Mouse (Mus musculus): ENCODE results near the gene 0610037L13Rik.

The 0610037L13Rik gene

GRCm38 (mm10) chr4:107910020-107910419, 20.4 kb downstream of the 0610037L13Rik start:
- DNase-seq (ENCODE audit: low read depth, low spot score), result no peak

GRCm38 (mm10) chr4:107920336-107920735, 30.7 kb downstream of the 0610037L13Rik start:
- DNase-seq (ENCODE audit: low read depth, low spot score), result no peak

- no peak for DNase-seq (ENCODE audit: low read depth, low spot score)
These were observed 31.6 kb downstream of the 0610037L13Rik start for GRCm38 (mm10) chr4:107921152-107921695.

GRCm38 (mm10) chr4:107921952-107922351, 32.3 kb downstream of the 0610037L13Rik start:
- no peak for DNase-seq (ENCODE audit: low read depth, low spot score)

GRCm38 (mm10) chr4:107923145-107923802, 33.7 kb downstream of the 0610037L13Rik start, which contains the start of gene Cpt2:
TSS of gene Cpt2 (minus strand) at chr4:107923610.
- DNase-seq (ENCODE audit: low read depth, low spot score), result peak; percentile 55

GRCm38 (mm10) chr4:107923803-107924194, 34.2 kb downstream of the 0610037L13Rik start:
- DNase-seq (ENCODE audit: low read depth, low spot score), result no peak

GRCm38 (mm10) chr4:107928269-107928668, 38.7 kb downstream of the 0610037L13Rik start:
- DNase-seq (ENCODE audit: low read depth, low spot score), result no peak

GRCm38 (mm10) chr4:107928726-107929125, 39.1 kb downstream of the 0610037L13Rik start:
- no peak for DNase-seq (ENCODE audit: low read depth, low spot score)

GRCm38 (mm10) chr4:107931453-107931852, 41.8 kb downstream of the 0610037L13Rik start:
- no peak for DNase-seq (ENCODE audit: low read depth, low spot score)

GRCm38 (mm10) chr4:107933239-107933638, 43.6 kb downstream of the 0610037L13Rik start:
- DNase-seq (ENCODE audit: low read depth, low spot score), result no peak

GRCm38 (mm10) chr4:107935254-107935653, 45.6 kb downstream of the 0610037L13Rik start:
- no peak for DNase-seq (ENCODE audit: low read depth, low spot score)

GRCm38 (mm10) chr4:107937338-107937737, 47.7 kb downstream of the 0610037L13Rik start:
- DNase-seq (ENCODE audit: low read depth, low spot score), result no peak

- DNase-seq (ENCODE audit: low read depth, low spot score), result no peak
These were observed 48.5 kb downstream of the 0610037L13Rik start for GRCm38 (mm10) chr4:107938124-107938523.

GRCm38 (mm10) chr4:107942741-107943140, 53.1 kb downstream of the 0610037L13Rik start:
- DNase-seq (ENCODE audit: low read depth, low spot score), result no peak

- no peak for DNase-seq (ENCODE audit: low read depth, low spot score)
These were observed 54.5 kb downstream of the 0610037L13Rik start for GRCm38 (mm10) chr4:107944141-107944540.
